Mouse (Mus musculus): ENCODE measurements around the gene Guk1.

GRCm38 (mm10) chr11:59225167-59225566, 33.2 kb upstream of the Guk1 start:
- TF ChIP-seq POLR2A (IDR thresholded peaks at IDR 0.05; ENCODE audit: control insufficient read depth, extremely low read depth, insufficient read depth, low read length, poor library complexity) (no peak), CTCF (IDR thresholded peaks at IDR 0.05; ENCODE audit: borderline replicate concordance, control insufficient read depth, extremely low read depth, insufficient read depth, low read length, poor library complexity) (no peak)
